Mouse (Mus musculus): ENCODE data around the gene Igf2bp2. TPM values are rescaled to one million over a fixed set of nuclear protein-coding genes. Genes with fewer than 3 reads are reported as not detected.

The Igf2bp2 gene
- polyA plus RNA-seq, 1 experiment from 2014 or later, result 34.8 TPM

DNA sequence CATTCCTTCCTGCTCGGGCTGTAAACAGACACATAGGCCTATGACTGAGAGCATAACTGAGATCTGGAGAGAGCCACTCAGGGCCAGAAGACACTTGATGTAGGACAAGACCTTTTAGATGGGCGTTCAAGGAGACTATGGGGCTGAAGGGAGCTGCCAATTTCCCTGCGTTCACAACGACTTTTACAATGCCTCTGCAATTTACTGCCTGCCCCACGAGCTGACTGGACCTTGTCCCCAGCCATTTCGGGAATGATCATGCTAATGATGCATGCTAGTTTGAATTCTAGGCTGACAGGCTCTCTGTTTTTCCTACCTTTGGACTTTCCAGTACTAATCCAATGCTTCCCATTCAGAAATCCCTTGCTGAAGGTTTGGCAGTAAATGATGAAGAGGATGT is 22.2 kb downstream of the Igf2bp2 start:
- WGBS, result 41% methylated on average over 6 of the region's 6 CpGs
- Histone ChIP-seq H3K9me3 (replicated peaks; ENCODE audit: low read length) (no peaks in the 10 kb centered on the region), H3K4me1 (replicated peaks; ENCODE audit: insufficient read depth, low read length) (no peaks in the 10 kb centered on the region), H3K4me3 (replicated peaks; ENCODE audit: low read depth, low read length) (no peak overlapping the region), H3K9ac (ENCODE audit: low read depth, low read length) (no peak overlapping the region), H3K36me3 (ENCODE audit: insufficient read depth, low read length) (no peaks in the 10 kb centered on the region; the same call in 1 of the 2 replicates), H3K4me2 (ENCODE audit: low read length) (no peak overlapping the region), H3K27me3 (ENCODE audit: insufficient read depth, low read length) (no peaks in the 10 kb centered on the region), H3K27ac (no peak overlapping the region)
- ATAC-seq (replicated peaks; ENCODE audit: low FRiP score, low read depth) (no peak), DNase-seq (ENCODE audit: low spot score) (no peak)
- TF ChIP-seq CTCF (IDR thresholded peaks at IDR 0.05; ENCODE audit: low read depth), result no peak

DNA sequence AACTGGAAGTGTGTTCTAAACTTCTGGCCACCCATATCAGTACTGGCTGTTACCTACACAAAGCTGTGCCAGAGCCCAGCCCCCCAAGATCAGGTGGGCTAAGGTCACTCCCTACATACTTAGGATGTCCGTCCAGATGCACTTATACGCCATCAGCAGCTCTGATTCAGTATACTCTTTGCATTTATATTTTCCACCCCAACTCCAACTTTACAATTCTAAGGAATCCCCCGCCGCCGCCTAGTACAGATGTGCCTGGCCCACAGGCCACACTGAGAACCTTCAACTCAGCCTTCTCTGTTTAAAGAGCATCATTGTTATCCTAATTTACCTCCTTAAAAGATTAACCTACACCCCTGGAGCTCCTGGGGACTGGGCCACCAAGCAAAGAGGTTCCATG is 23.3 kb downstream of the Igf2bp2 start:
- no peak for TF ChIP-seq CTCF (IDR thresholded peaks at IDR 0.05; ENCODE audit: low read depth)
- Histone ChIP-seq H3K4me2 (ENCODE audit: low read length) (no peak overlapping the region), H3K27ac (no peak overlapping the region), H3K9ac (ENCODE audit: low read depth, low read length) (no peak overlapping the region), H3K9me3 (replicated peaks; ENCODE audit: low read length) (no peaks in the 10 kb centered on the region), H3K4me1 (replicated peaks; ENCODE audit: insufficient read depth, low read length) (no peaks in the 10 kb centered on the region), H3K36me3 (ENCODE audit: insufficient read depth, low read length) (no peaks in the 10 kb centered on the region; the same call in 1 of the 2 replicates), H3K4me3 (replicated peaks; ENCODE audit: low read depth, low read length) (no peak overlapping the region), H3K27me3 (ENCODE audit: insufficient read depth, low read length) (no peaks in the 10 kb centered on the region)
- 90% methylated on average over 5 of the region's 5 CpGs for WGBS
- ATAC-seq (replicated peaks; ENCODE audit: low FRiP score, low read depth) (no peak), DNase-seq (ENCODE audit: low spot score) (no peak)

DNA sequence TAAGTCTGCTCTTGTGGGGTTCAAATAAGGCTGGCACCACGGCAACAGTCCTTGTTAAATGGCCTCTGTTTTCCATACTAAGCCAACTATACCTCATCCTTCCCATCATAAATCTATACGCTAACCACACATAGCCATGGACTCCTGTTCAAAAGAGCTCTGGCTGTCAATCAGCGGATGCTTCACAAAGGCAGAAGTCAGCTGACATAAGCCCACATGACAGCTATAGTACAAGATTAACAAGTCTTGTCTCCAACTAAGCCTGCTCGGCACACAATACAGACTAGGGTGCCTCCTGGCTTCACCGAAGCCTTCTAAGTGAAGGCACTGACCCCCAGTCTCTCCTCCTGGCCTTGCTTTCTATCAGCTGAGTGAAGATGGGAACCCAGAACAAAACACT is 26.9 kb downstream of the Igf2bp2 start:
- Histone ChIP-seq H3K4me1 (replicated peaks; ENCODE audit: insufficient read depth, low read length) (no peaks in the 10 kb centered on the region), H3K9ac (ENCODE audit: low read depth, low read length) (no peak overlapping the region), H3K27me3 (ENCODE audit: insufficient read depth, low read length) (no peaks in the 10 kb centered on the region), H3K27ac (no peak overlapping the region), H3K4me2 (ENCODE audit: low read length) (no peak overlapping the region), H3K36me3 (ENCODE audit: insufficient read depth, low read length) (no peaks in the 10 kb centered on the region), H3K4me3 (replicated peaks; ENCODE audit: low read depth, low read length) (no peak overlapping the region), H3K9me3 (replicated peaks; ENCODE audit: low read length) (no peaks in the 10 kb centered on the region)
- 87% methylated on average over 5 of the region's 5 CpGs for whole genome bisulfite sequencing
- ATAC-seq (replicated peaks; ENCODE audit: low FRiP score, low read depth) (no peak), DNase-seq (ENCODE audit: low spot score) (no peak)
- TF ChIP-seq CTCF (IDR thresholded peaks at IDR 0.05; ENCODE audit: low read depth), result no peak

DNA sequence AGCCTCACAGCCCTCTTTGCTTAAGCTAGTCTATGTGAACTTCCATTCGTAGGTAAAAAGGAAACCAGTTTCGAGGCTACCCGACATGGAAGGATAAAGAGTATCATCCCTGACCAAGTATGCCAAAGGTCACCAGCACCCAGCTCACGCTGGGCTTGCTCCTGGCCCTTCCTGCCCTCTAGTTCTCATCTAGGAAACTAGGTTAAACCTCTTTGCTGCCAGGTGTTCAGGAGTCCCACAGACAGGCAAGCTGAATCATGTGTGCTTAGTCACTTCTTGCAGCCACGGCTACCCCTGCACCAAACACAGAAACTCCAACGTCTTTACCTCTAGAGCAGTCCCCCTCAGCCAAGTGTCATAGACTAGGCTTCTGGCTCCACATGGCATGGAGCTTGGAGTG is 31.8 kb downstream of the Igf2bp2 start:
- H3K36me3 ChIP-seq (ENCODE audit: insufficient read depth, low read length), result no peaks in the 10 kb centered on the region
- no peak for DNase-seq (ENCODE audit: low spot score)
- no peak for ATAC-seq (replicated peaks; ENCODE audit: low FRiP score, low read depth)
- no peak overlapping the region for H3K4me2 ChIP-seq (ENCODE audit: low read length)
- H3K4me3 ChIP-seq (replicated peaks; ENCODE audit: low read depth, low read length), result no peak overlapping the region
- H3K9ac ChIP-seq (ENCODE audit: low read depth, low read length), result no peak overlapping the region
- WGBS, result 69% methylated on average over 6 of the region's 6 CpGs
- TF ChIP-seq CTCF (IDR thresholded peaks at IDR 0.05; ENCODE audit: low read depth), result no peak
- H3K27me3 ChIP-seq (ENCODE audit: insufficient read depth, low read length), result no peaks in the 10 kb centered on the region
- no peaks in the 10 kb centered on the region for H3K9me3 ChIP-seq (replicated peaks; ENCODE audit: low read length)
- no peak overlapping the region for H3K27ac ChIP-seq
- H3K4me1 ChIP-seq (replicated peaks; ENCODE audit: insufficient read depth, low read length), result no peaks in the 10 kb centered on the region

DNA sequence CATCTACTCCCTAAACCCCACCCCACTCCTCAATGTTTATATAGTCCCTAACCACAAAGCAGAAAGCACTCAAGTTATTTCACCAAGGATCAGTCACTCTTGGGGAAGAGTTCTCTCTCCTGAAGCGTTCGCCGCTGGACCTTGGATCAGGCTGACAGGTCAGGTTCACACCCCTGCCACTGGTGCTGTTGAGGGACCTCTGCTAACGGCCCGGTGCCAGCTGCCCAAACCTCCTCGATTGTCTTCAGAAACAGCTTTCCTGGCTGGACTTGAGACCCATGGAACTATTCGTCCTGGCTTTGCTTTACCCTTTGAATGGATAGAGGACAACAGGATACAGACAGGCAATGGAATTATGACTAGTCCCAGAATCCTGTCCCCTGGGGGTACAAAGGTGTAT is 33.6 kb downstream of the Igf2bp2 start:
- Histone ChIP-seq H3K9ac (ENCODE audit: low read depth, low read length) (no peak overlapping the region), H3K4me3 (replicated peaks; ENCODE audit: low read depth, low read length) (no peak overlapping the region), H3K4me1 (replicated peaks; ENCODE audit: insufficient read depth, low read length) (peaks cover 2% of the 10 kb centered on the region; the same call in 1 of the 2 replicates), H3K9me3 (replicated peaks; ENCODE audit: low read length) (no peaks in the 10 kb centered on the region), H3K27ac (no peak overlapping the region), H3K36me3 (ENCODE audit: insufficient read depth, low read length) (no peaks in the 10 kb centered on the region), H3K4me2 (ENCODE audit: low read length) (no peak overlapping the region), H3K27me3 (ENCODE audit: insufficient read depth, low read length) (no peaks in the 10 kb centered on the region)
- DNase-seq (ENCODE audit: low spot score) (no peak), ATAC-seq (replicated peaks; ENCODE audit: low FRiP score, low read depth) (no peak)
- TF ChIP-seq CTCF (IDR thresholded peaks at IDR 0.05; ENCODE audit: low read depth), result no peak
- WGBS, result 76% methylated on average over 7 of the region's 7 CpGs

DNA sequence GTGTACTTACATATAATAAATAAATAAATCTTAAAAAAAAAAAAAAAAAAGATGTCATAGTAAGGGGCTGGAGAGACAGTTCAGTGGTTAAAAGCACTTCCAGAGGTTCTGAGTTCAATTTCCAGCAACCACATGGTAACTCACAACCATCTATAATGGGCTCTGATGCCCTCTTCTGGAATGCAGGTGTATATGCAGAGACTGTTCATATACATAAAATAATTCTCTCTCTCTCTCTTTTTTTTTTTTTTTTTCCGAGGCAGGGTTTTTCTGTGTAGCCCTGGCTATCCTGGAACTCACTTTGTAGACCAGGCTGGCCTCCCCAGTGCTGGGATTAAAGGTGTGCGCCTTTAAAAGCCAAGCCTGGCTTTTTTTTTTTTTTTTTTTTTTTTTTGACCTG is 34.5 kb downstream of the Igf2bp2 start:
- no peaks in the 10 kb centered on the region for H3K36me3 ChIP-seq (ENCODE audit: insufficient read depth, low read length)
- peaks cover 9% of the 10 kb centered on the region; the same call in 1 of the 2 replicates for H3K4me1 ChIP-seq (replicated peaks; ENCODE audit: insufficient read depth, low read length)
- DNase-seq (ENCODE audit: low spot score) (no peak), ATAC-seq (replicated peaks; ENCODE audit: low FRiP score, low read depth) (no peak)
- no peak overlapping the region for H3K4me3 ChIP-seq (replicated peaks; ENCODE audit: low read depth, low read length)
- 89% methylated on average over 2 of the region's 2 CpGs for WGBS
- H3K27ac ChIP-seq, result no peak overlapping the region
- peak; percentile 18; the same call in 1 of the 2 replicates for TF ChIP-seq CTCF (IDR thresholded peaks at IDR 0.05; ENCODE audit: low read depth)
- no peaks in the 10 kb centered on the region for H3K27me3 ChIP-seq (ENCODE audit: insufficient read depth, low read length)
- no peak overlapping the region for H3K9ac ChIP-seq (ENCODE audit: low read depth, low read length)
- no peaks in the 10 kb centered on the region for H3K9me3 ChIP-seq (replicated peaks; ENCODE audit: low read length)
- H3K4me2 ChIP-seq (ENCODE audit: low read length), result no peak overlapping the region

DNA sequence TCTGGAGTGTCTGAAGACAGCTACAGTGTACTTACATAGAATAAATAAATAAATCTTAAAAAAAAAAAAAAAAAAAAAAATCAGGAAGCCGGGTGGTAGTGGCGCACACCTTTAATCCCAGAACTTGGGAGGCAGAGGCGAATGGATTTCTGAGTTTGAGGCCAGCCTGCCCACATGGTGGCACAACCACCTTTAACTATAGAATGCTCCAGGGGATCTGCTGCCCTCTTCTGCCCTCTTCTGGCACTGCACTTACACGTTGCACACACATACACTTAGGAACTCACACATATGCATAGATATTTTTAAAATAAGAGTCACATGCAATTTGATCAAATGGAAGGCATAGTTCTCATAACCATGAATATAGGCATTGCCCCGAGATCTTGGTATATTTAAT is 35.3 kb downstream of the Igf2bp2 start:
- DNase-seq (ENCODE audit: low spot score) (no peak), ATAC-seq (replicated peaks; ENCODE audit: low FRiP score, low read depth) (no peak)
- H3K9ac ChIP-seq (ENCODE audit: low read depth, low read length), result no peak overlapping the region
- peak; percentile 37 for TF ChIP-seq CTCF (IDR thresholded peaks at IDR 0.05; ENCODE audit: low read depth)
- peaks cover 9% of the 10 kb centered on the region; the same call in 1 of the 2 replicates for H3K4me1 ChIP-seq (replicated peaks; ENCODE audit: insufficient read depth, low read length)
- no peaks in the 10 kb centered on the region for H3K27me3 ChIP-seq (ENCODE audit: insufficient read depth, low read length)
- WGBS, result 96% methylated on average over 5 of the region's 5 CpGs
- no peak overlapping the region for H3K4me2 ChIP-seq (ENCODE audit: low read length)
- no peaks in the 10 kb centered on the region for H3K9me3 ChIP-seq (replicated peaks; ENCODE audit: low read length)
- H3K27ac ChIP-seq, result no peak overlapping the region
- no peak overlapping the region for H3K4me3 ChIP-seq (replicated peaks; ENCODE audit: low read depth, low read length)
- no peaks in the 10 kb centered on the region for H3K36me3 ChIP-seq (ENCODE audit: insufficient read depth, low read length)

Measured in kidney, postnatal 0 days (tissue).